Mouse (Mus musculus) limb, embryonic 13.5 days (tissue): ENCODE results near the gene Rab35. TPM values are rescaled to one million over a fixed set of nuclear protein-coding genes. Genes with fewer than 3 reads are reported as not detected.

Source experiments
- ATAC-seq: fragments of 200-750 bp; cut with Nextera tagmentation; 2 replicates; pipeline ENCODE4 v1.8.0; 2017; ENCODE audit warnings: low read depth, moderate number of reproducible peaks, moderate TSS enrichment; ENCODE audit not compliant: low FRiP score
- H3K27ac ChIP-seq: fragments of 300-500 bp; sonication (generic); 2 replicates; pipeline ENCODE4 v1.5.1; 2015; ENCODE audit warnings: inconsistent platforms, mild to moderate bottlenecking, moderate library complexity
- H3K27me3 ChIP-seq: fragments of 300-500 bp; sonication (generic); 2 replicates; pipeline ENCODE4 v1.6.1; 2015; ENCODE audit warnings: mild to moderate bottlenecking, inconsistent platforms
- H3K36me3 ChIP-seq: fragments of 300-500 bp; sonication (generic); 2 replicates; pipeline ENCODE4 v1.6.1; 2015; ENCODE audit warnings: inconsistent platforms, mild to moderate bottlenecking, moderate library complexity
- H3K4me1 ChIP-seq: fragments of 300-500 bp; sonication (generic); 2 replicates; pipeline ENCODE4 v1.6.1; 2015; ENCODE audit warnings: inconsistent platforms
- H3K4me2 ChIP-seq: fragments of 300-500 bp; sonication (generic); replicated peaks from 2 replicates; pipeline ENCODE4 v1.6.1; 2015; ENCODE audit warnings: inconsistent platforms, mild to moderate bottlenecking, moderate library complexity
- H3K4me3 ChIP-seq: fragments of 300-500 bp; sonication (generic); 2 replicates; pipeline ENCODE4 v1.5.1; 2015; ENCODE audit warnings: moderate library complexity, mild to moderate bottlenecking, inconsistent platforms
- H3K9ac ChIP-seq: fragments of 300-500 bp; sonication (generic); 2 replicates; pipeline ENCODE4 v1.6.1; 2015; ENCODE audit warnings: mild to moderate bottlenecking, inconsistent platforms
- H3K9me3 ChIP-seq: fragments of 300-500 bp; sonication (generic); 2 replicates; pipeline ENCODE4 v1.6.1; 2016; ENCODE audit warnings: inconsistent platforms
- WGBS: fragments of 180-500 bp; shearing (Covaris S2); methylation state at CpG from one replicate; pipeline ENCODE4 v1.1.7; 2015; 5-methylcytosine and 5-hydroxymethylcytosine counted together
- microRNA-seq: library from miRNA; unstranded; fragments of <30 nt; microRNA quantifications from one replicate; pipeline ENCODE4, GENCODE M21; 2016
- polyA plus RNA-seq: library from polyadenylated mRNA; unstranded; fragments of >200 nt; fragmentation: Nextera tagmentation; extraction: Ambion mirVana; gene quantifications from 2 replicates; pipeline ENCODE4 v1.2.1, GENCODE M21; 2015

Gene Rab35
- polyA plus RNA-seq, 1 experiment from 2014 or later: 14.5 TPM

GRCm38 (mm10) chr5:115669974-115670373 is 38.3 kb downstream of the Rab35 start:
- Histone ChIP-seq H3K27ac (no peak overlapping the region), H3K9me3 (no peaks in the 10 kb centered on the region), H3K9ac (no peak overlapping the region), H3K4me1 (no peaks in the 10 kb centered on the region), H3K27me3 (no peaks in the 10 kb centered on the region), H3K4me2 (no peak overlapping the region), H3K4me3 (no peak overlapping the region), H3K36me3 (no peaks in the 10 kb centered on the region)
- ATAC-seq: no peak
- WGBS: 86% methylated on average over 11 of the region's 11 CpGs

GRCm38 (mm10) chr5:115670406-115670805 is 38.7 kb downstream of the Rab35 start:
- H3K36me3 ChIP-seq: no peaks in the 10 kb centered on the region
- H3K4me2 ChIP-seq: no peak overlapping the region
- H3K27me3 ChIP-seq: no peaks in the 10 kb centered on the region
- H3K4me3 ChIP-seq: no peak overlapping the region
- H3K9me3 ChIP-seq: no peaks in the 10 kb centered on the region
- no peak for ATAC-seq
- no peak overlapping the region for H3K9ac ChIP-seq
- WGBS: 64% methylated on average over 2 of the region's 2 CpGs
- no peaks in the 10 kb centered on the region for H3K4me1 ChIP-seq
- H3K27ac ChIP-seq: no peak overlapping the region

GRCm38 (mm10) chr5:115671846-115672245 is 40.1 kb downstream of the Rab35 start:
- Histone ChIP-seq H3K9ac (no peak overlapping the region), H3K27ac (no peak overlapping the region), H3K9me3 (no peaks in the 10 kb centered on the region), H3K27me3 (no peaks in the 10 kb centered on the region), H3K4me2 (no peak overlapping the region), H3K4me1 (no peaks in the 10 kb centered on the region), H3K36me3 (no peaks in the 10 kb centered on the region), H3K4me3 (no peak overlapping the region)
- ATAC-seq: no peak
- 61% methylated on average over 8 of the region's 8 CpGs for WGBS

GRCm38 (mm10) chr5:115685126-115685525 is 53.4 kb downstream of the Rab35 start:
- H3K4me3 ChIP-seq: no peak overlapping the region
- no peak for ATAC-seq
- WGBS: 83% methylated on average over 10 of the region's 10 CpGs
- no peak overlapping the region for H3K4me2 ChIP-seq
- no peaks in the 10 kb centered on the region for H3K9me3 ChIP-seq
- H3K9ac ChIP-seq: no peak overlapping the region
- H3K36me3 ChIP-seq: no peaks in the 10 kb centered on the region
- no peaks in the 10 kb centered on the region for H3K27me3 ChIP-seq
- no peak overlapping the region for H3K27ac ChIP-seq
- H3K4me1 ChIP-seq: 0 out of 2 replicates have a peak, but pooled peaks cover 3% of the 10 kb centered on the region

- no peak overlapping the region for H3K4me2 ChIP-seq
- no peak overlapping the region for H3K9ac ChIP-seq
- WGBS: 52% methylated on average over 7 of the region's 7 CpGs
- no peak overlapping the region for H3K27ac ChIP-seq
- no peaks in the 10 kb centered on the region for H3K36me3 ChIP-seq
- 0 out of 2 replicates have a peak, but pooled peaks cover 3% of the 10 kb centered on the region for H3K4me1 ChIP-seq
- no peak overlapping the region for H3K4me3 ChIP-seq
- no peak for ATAC-seq
- H3K9me3 ChIP-seq: no peaks in the 10 kb centered on the region
- H3K27me3 ChIP-seq: no peaks in the 10 kb centered on the region
Measured at GRCm38 (mm10) chr5:115686716-115687115, 55.0 kb downstream of the Rab35 start.

- no peaks in the 10 kb centered on the region for H3K27me3 ChIP-seq
- WGBS: 68% methylated on average over 3 of the region's 3 CpGs
- no peaks in the 10 kb centered on the region for H3K9me3 ChIP-seq
- H3K36me3 ChIP-seq: no peaks in the 10 kb centered on the region
- ATAC-seq: no peak
- no peak overlapping the region for H3K4me3 ChIP-seq
- H3K4me2 ChIP-seq: no peak overlapping the region
- no peaks in the 10 kb centered on the region for H3K4me1 ChIP-seq
- H3K27ac ChIP-seq: no peak overlapping the region
- no peak overlapping the region for H3K9ac ChIP-seq
Measured at GRCm38 (mm10) chr5:115693271-115693670, 61.6 kb downstream of the Rab35 start.

GRCm38 (mm10) chr5:115695191-115695770 is 63.6 kb downstream of the Rab35 start:
- Histone ChIP-seq H3K4me1 (no peaks in the 10 kb centered on the region), H3K9ac (no peak overlapping the region), H3K4me3 (no peak overlapping the region), H3K27ac (no peak overlapping the region), H3K4me2 (no peak overlapping the region), H3K27me3 (peaks cover 5% of the 10 kb centered on the region; the same call in 1 of the 2 replicates), H3K9me3 (no peaks in the 10 kb centered on the region), H3K36me3 (no peaks in the 10 kb centered on the region)
- no peak for ATAC-seq
- 73% methylated on average over 6 of the region's 6 CpGs for WGBS

- no peak overlapping the region for H3K4me2 ChIP-seq
- no peaks in the 10 kb centered on the region for H3K9me3 ChIP-seq
- H3K4me3 ChIP-seq: no peak overlapping the region
- H3K36me3 ChIP-seq: no peaks in the 10 kb centered on the region
- no peak overlapping the region for H3K9ac ChIP-seq
- 74% methylated on average over 5 of the region's 5 CpGs for WGBS
- H3K27me3 ChIP-seq: peaks cover 5% of the 10 kb centered on the region; the same call in 1 of the 2 replicates
- no peak overlapping the region for H3K27ac ChIP-seq
- no peak for ATAC-seq
- H3K4me1 ChIP-seq: no peaks in the 10 kb centered on the region
Measured at GRCm38 (mm10) chr5:115696811-115697210, 65.1 kb downstream of the Rab35 start.

Small RNAs within 50 kb of the gene (microRNA-seq; reads per million reads assigned to microRNA genes)
- gene Mir7030: not detected

Other genes starting within 250 kb of the Rab35 start
- 18.2 and 18.4 TPM in 2 replicates for gene Msi1, start 202.3 kb upstream of the Rab35 start, polyA plus RNA-seq
- not detected in 2 replicates for gene Pla2g1b, start 165.6 kb upstream of the Rab35 start, polyA plus RNA-seq
- 25.8 and 27.5 TPM in 2 replicates for gene Sirt4, start 147.2 kb upstream of the Rab35 start, polyA plus RNA-seq
- 46.9 and 54.0 TPM in 2 replicates for gene Pxn, start 125.2 kb upstream of the Rab35 start, polyA plus RNA-seq
- gene Rplp0, start 72.4 kb upstream of the Rab35 start, polyA plus RNA-seq: 1,446 and 1,459 TPM in 2 replicates
- 46.1 and 48.2 TPM in 2 replicates for gene Gcn1l1, start 66.7 kb upstream of the Rab35 start, polyA plus RNA-seq
- gene Bicdl1, start 99.7 kb downstream of the Rab35 start, polyA plus RNA-seq: 11.4 and 13.2 TPM in 2 replicates
- 28.6 and 28.9 TPM in 2 replicates for gene Cit, start 213.4 kb downstream of the Rab35 start, polyA plus RNA-seq